Mouse (Mus musculus) liver, embryonic 16.5 days (tissue): ENCODE measurements around the gene Dtx2. TPM values are rescaled to one million over a fixed set of nuclear protein-coding genes. Genes with fewer than 3 reads are reported as not detected.
"Not testable (repeated sequence)": the region's sequence is repeated elsewhere in the genome, so short reads cannot be mapped to it uniquely, and the experiment has no call there.

ENCODE experiments used
- ATAC-seq: fragments of 200-750 bp; cut with Nextera tagmentation; 2 replicates; pipeline ENCODE4 v1.8.0; 2017; ENCODE audit warnings: low read depth, mild to moderate bottlenecking, moderate number of reproducible peaks, moderate library complexity
- H3K27ac ChIP-seq: fragments of 300-500 bp; sonication (generic); 2 replicates; pipeline ENCODE4 v1.5.1; 2014; ENCODE audit warnings: mild to moderate bottlenecking, low read length
- H3K27me3 ChIP-seq: fragments of 300-500 bp; sonication (generic); 2 replicates; pipeline ENCODE4 v1.6.1; 2014; ENCODE audit warnings: low read depth, low read length, mixed read lengths; ENCODE audit not compliant: control insufficient read depth, insufficient read depth
- H3K36me3 ChIP-seq: fragments of 300-500 bp; sonication (generic); 2 replicates; pipeline ENCODE4 v1.6.1; 2014; ENCODE audit warnings: mild to moderate bottlenecking; ENCODE audit not compliant: control insufficient read depth, insufficient read depth
- H3K4me1 ChIP-seq: fragments of 300-500 bp; sonication (generic); 2 replicates; pipeline ENCODE4 v1.6.1; 2014; ENCODE audit warnings: low read depth, low read length, mixed read lengths; ENCODE audit not compliant: control insufficient read depth
- H3K4me2 ChIP-seq: fragments of 300-500 bp; sonication (generic); 2 replicates; pipeline ENCODE4 v1.6.1; 2014; ENCODE audit warnings: low read depth, low read length, mixed read lengths
- H3K4me3 ChIP-seq: fragments of 300-500 bp; sonication (generic); 2 replicates; pipeline ENCODE4 v1.5.1; 2014; ENCODE audit warnings: low read depth, mild to moderate bottlenecking, low read length
- H3K9ac ChIP-seq: fragments of 300-500 bp; sonication (generic); 2 replicates; pipeline ENCODE4 v1.6.1; 2014; ENCODE audit warnings: low read depth, low read length
- H3K9me3 ChIP-seq: fragments of 300-500 bp; sonication (generic); replicated peaks from 2 replicates; pipeline ENCODE4 v1.6.1; 2016; ENCODE audit warnings: low read length; ENCODE audit not compliant: control insufficient read depth
- WGBS: fragments of 180-500 bp; shearing (Covaris S2); extraction: QIAGEN DNeasy Blood & Tissue Kit; methylation state at CpG from one replicate; pipeline ENCODE4 v1.1.7; 2014; ENCODE audit not compliant: insufficient replicate concordance; 5-methylcytosine and 5-hydroxymethylcytosine counted together
- polyA plus RNA-seq: library from polyadenylated mRNA; unstranded; fragments of >200 nt; fragmentation: Nextera tagmentation; extraction: Ambion mirVana; gene quantifications from 2 replicates; pipeline ENCODE4 v1.2.1, GENCODE M21; 2015

The Dtx2 gene
- polyA plus RNA-seq, 1 experiment from 2014 or later = 6.5 TPM

- no peak for ATAC-seq
- no peaks in the 10 kb centered on the region for H3K4me1 ChIP-seq
- no peaks in the 10 kb centered on the region for H3K36me3 ChIP-seq
- H3K9me3 ChIP-seq = no peaks in the 10 kb centered on the region
- no peak within 1 kb of the TSS for H3K4me3 ChIP-seq
- no peak within 1 kb of the TSS for H3K9ac ChIP-seq
- H3K27me3 ChIP-seq = peaks cover 2% of the 10 kb centered on the region; the same call in 1 of the 2 replicates
- no peak within 1 kb of the TSS for H3K27ac ChIP-seq
- WGBS = 67% methylated on average over 11 of the region's 11 CpGs
- H3K4me2 ChIP-seq = no peak within 1 kb of the TSS
These were observed 59.9 kb downstream of the Dtx2 start, which contains the start of gene Upk3bl for GRCm38 (mm10) chr5:136054301-136055077. Gene Upk3bl, plus strand, starts transcription at chr5:136054492.

GRCm38 (mm10) chr5:136056062-136056461 lies 61.5 kb downstream of the Dtx2 start:
- no peaks in the 10 kb centered on the region for H3K36me3 ChIP-seq
- no peak overlapping the region for H3K27ac ChIP-seq
- H3K4me1 ChIP-seq = no peaks in the 10 kb centered on the region
- H3K9ac ChIP-seq = no peak overlapping the region
- WGBS = 43% methylated on average over 4 of the region's 4 CpGs
- H3K9me3 ChIP-seq = no peaks in the 10 kb centered on the region
- no peak for ATAC-seq
- H3K27me3 ChIP-seq = peaks cover 7% of the 10 kb centered on the region; the same call in 1 of the 2 replicates
- H3K4me2 ChIP-seq = no peak overlapping the region
- H3K4me3 ChIP-seq = no peak overlapping the region

GRCm38 (mm10) chr5:136057085-136057484 lies 62.5 kb downstream of the Dtx2 start:
- H3K9ac ChIP-seq = no peak overlapping the region
- H3K4me3 ChIP-seq = no peak overlapping the region
- no peaks in the 10 kb centered on the region for H3K9me3 ChIP-seq
- no peak for ATAC-seq
- no peaks in the 10 kb centered on the region for H3K36me3 ChIP-seq
- peaks cover 7% of the 10 kb centered on the region; the same call in 1 of the 2 replicates for H3K27me3 ChIP-seq
- 18% methylated on average over 8 of the region's 8 CpGs for WGBS
- no peak overlapping the region for H3K27ac ChIP-seq
- H3K4me2 ChIP-seq = no peak overlapping the region
- H3K4me1 ChIP-seq = no peaks in the 10 kb centered on the region

- H3K27me3 ChIP-seq = peaks cover 7% of the 10 kb centered on the region; the same call in 1 of the 2 replicates
- no peak overlapping the region for H3K9ac ChIP-seq
These were observed 67.0 kb downstream of the Dtx2 start for GRCm38 (mm10) chr5:136061567-136061966.

GRCm38 (mm10) chr5:136063920-136064319 lies 69.3 kb downstream of the Dtx2 start:
- Histone ChIP-seq H3K4me3 (no peak overlapping the region), H3K4me2 (no peak overlapping the region), H3K4me1 (no peaks in the 10 kb centered on the region), H3K27me3 (peaks cover 5% of the 10 kb centered on the region; the same call in 1 of the 2 replicates), H3K9me3 (no peaks in the 10 kb centered on the region), H3K36me3 (no peaks in the 10 kb centered on the region), H3K27ac (no peak overlapping the region), H3K9ac (no peak overlapping the region)
- 73% methylated on average over 10 of the region's 10 CpGs for WGBS
- ATAC-seq = no peak

More at GRCm38 (mm10) chr5:136061567-136061966, 67.0 kb downstream of the Dtx2 start:
- Histone ChIP-seq H3K4me1 (no peaks in the 10 kb centered on the region), H3K36me3 (no peaks in the 10 kb centered on the region), H3K4me2 (no peak overlapping the region), H3K9me3 (no peaks in the 10 kb centered on the region), H3K4me3 (no peak overlapping the region), H3K27ac (no peak overlapping the region)
- no peak for ATAC-seq
- WGBS = 8% methylated on average over 12 of the region's 12 CpGs

GRCm38 (mm10) chr5:136066404-136067148 lies 72.0 kb downstream of the Dtx2 start:
- not testable (repeated sequence) for H3K4me1 ChIP-seq, H3K27me3 ChIP-seq, H3K27ac ChIP-seq, H3K4me2 ChIP-seq, ATAC-seq, H3K36me3 ChIP-seq, H3K4me3 ChIP-seq, H3K9ac ChIP-seq, H3K9me3 ChIP-seq
- 38% methylated on average over 11 of the region's 11 CpGs for WGBS

GRCm38 (mm10) chr5:136069411-136069810 lies 74.8 kb downstream of the Dtx2 start:
- 50% methylated on average over 2 of the region's 2 CpGs for WGBS
- H3K4me2 ChIP-seq = no peak overlapping the region
- H3K9ac ChIP-seq = no peak overlapping the region
- no peak overlapping the region for H3K27ac ChIP-seq
- H3K4me3 ChIP-seq = no peak overlapping the region
- no peak for ATAC-seq
- H3K4me1 ChIP-seq = no peaks in the 10 kb centered on the region
- no peaks in the 10 kb centered on the region for H3K36me3 ChIP-seq
- H3K27me3 ChIP-seq = no peaks in the 10 kb centered on the region
- H3K9me3 ChIP-seq = no peaks in the 10 kb centered on the region

GRCm38 (mm10) chr5:136073051-136073450 lies 78.5 kb downstream of the Dtx2 start:
- Histone ChIP-seq H3K4me3 (no peak overlapping the region), H3K4me1 (no peaks in the 10 kb centered on the region), H3K36me3 (no peaks in the 10 kb centered on the region), H3K27me3 (no peaks in the 10 kb centered on the region), H3K9ac (no peak overlapping the region), H3K27ac (no peak overlapping the region), H3K4me2 (no peak overlapping the region), H3K9me3 (no peaks in the 10 kb centered on the region)
- WGBS = 59% methylated on average over 6 of the region's 6 CpGs
- ATAC-seq = no peak

- no peaks in the 10 kb centered on the region for H3K4me1 ChIP-seq
- no peak overlapping the region for H3K4me2 ChIP-seq
- no peak overlapping the region for H3K9ac ChIP-seq
- ATAC-seq = no peak
- H3K36me3 ChIP-seq = no peaks in the 10 kb centered on the region
- H3K27ac ChIP-seq = no peak overlapping the region
- 45% methylated on average over 11 of the region's 11 CpGs for WGBS
- no peaks in the 10 kb centered on the region for H3K9me3 ChIP-seq
- no peaks in the 10 kb centered on the region for H3K27me3 ChIP-seq
- H3K4me3 ChIP-seq = no peak overlapping the region
These were observed 78.9 kb downstream of the Dtx2 start for GRCm38 (mm10) chr5:136073526-136073925.
